Mouse (Mus musculus) cerebellum, adult (tissue): ENCODE measurements at regions not wholly inside any gene's neighbourhood (a gene's known extent, or its start where the extent isn't known, plus 50 kb on each side); places are given as distances from the start of the nearest gene placed in this dataset.
A peak's percentile ranks its signal among the peaks of the same experiment; 100 is the strongest.

Experiments used
- ATAC-seq: cut with Nextera tagmentation; 2 replicates; pipeline ENCODE4 v1.9.2; 2017; ENCODE audit warnings: mild to moderate bottlenecking, moderate library complexity, mixed read lengths; ENCODE audit not compliant: insufficient number of reproducible peaks, low FRiP score, low TSS enrichment

- no peak for ATAC-seq
Observed at GRCm38 (mm10) chr2:11364111-11364510, 189.8 kb downstream of the Pfkfb3 start.

- ATAC-seq: no peak
Observed at GRCm38 (mm10) chr2:11363061-11363464, 190.8 kb downstream of the Pfkfb3 start.

GRCm38 (mm10) chr2:11362205-11362994 lies 190.5 kb downstream of the Prkcq start:
- peak; percentile 94 for ATAC-seq

GRCm38 (mm10) chr2:11359280-11359679 lies 187.4 kb downstream of the Prkcq start:
- no peak for ATAC-seq

GRCm38 (mm10) chr2:11356714-11357113 lies 184.8 kb downstream of the Prkcq start:
- ATAC-seq: no peak

- no peak for ATAC-seq
Observed at GRCm38 (mm10) chr2:11355594-11355993, 183.7 kb downstream of the Prkcq start.
